Comparison of ENCODE assay signal across 9 mouse cellular contexts in the genomic region with DNA sequence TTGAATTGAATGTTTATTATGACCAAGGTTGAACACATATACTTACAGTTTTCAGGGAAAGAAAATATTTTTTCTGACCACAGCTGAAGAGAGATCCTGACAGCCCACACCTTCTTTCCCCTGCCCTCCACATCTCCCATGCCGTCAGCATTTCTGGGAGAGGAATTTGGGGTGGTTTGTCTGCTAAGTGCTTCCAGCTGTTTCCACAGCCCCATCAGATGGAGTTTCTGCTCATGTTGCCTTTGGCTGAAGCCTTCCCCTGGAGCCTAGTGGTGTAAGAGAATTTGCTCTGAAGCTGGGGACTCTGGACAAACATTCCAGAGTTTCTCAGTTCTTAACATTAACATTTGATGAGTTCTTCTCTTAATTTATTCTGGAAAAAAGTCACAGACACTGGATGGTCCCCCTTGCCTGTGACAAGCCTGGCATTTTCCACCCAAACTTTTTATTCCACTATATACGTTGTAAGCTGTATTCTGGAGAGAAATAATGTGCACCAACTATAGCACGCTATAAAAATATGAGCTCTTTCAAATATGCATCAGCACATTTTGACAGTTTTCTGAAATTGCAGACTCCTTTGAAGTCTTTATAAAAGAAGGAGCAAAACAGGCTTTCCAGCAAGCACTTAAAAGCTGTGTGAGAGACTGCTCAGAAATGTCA.
A peak's percentile ranks its signal among the peaks of the same experiment; 100 is the strongest.
DNase-seq lines count a peak whose midpoint lies in the region.
"Had no signal": no experiment of that assay in that cellular context is flagged by ENCODE, and none has a peak within 500 bp of the region (broad histone marks: within the 10 kb centered on the region; RNA-seq: fewer than 3 reads in every experiment).

No protein-coding gene starts in this region.

- intact Hi-C loops in left cerebral cortex, postnatal 14 days (cut with DNase I), result no loop called here
- intact Hi-C loops in gastrocnemius, postnatal 14 days (cut with DNase I; ENCODE audit: low total_unique reads), result no loop called here

- no peaks in the 10 kb centered on the region for H3K9me3 ChIP-seq in embryonic facial prominence, embryonic 10.5 days

- DNase-seq in left cerebral cortex, postnatal 14 days (ENCODE audit: low spot score in 2 of 2), result peak; percentile 4
- DNase-seq in left cerebral cortex, adult 8-10 months (ENCODE audit: low spot score in 2 of 2), result no peak
- DNase-seq in embryonic facial prominence, embryonic 10.5 days (ENCODE audit: low spot score), result peak; percentile 81
- DNase-seq in gastrocnemius, postnatal 14 days, result peak; percentile 48
- DNase-seq in lung, postnatal 10 days, result peak; percentile 45
- DNase-seq in spleen, adult 18-20 months, result no peak
- no peak for DNase-seq in adrenal gland, postnatal 10 days
- DNase-seq in B cell, adult 2 months, result no peak
- DNase-seq: layer of hippocampus, adult 9-11 months had no signal

- no peaks in the 10 kb centered on the region for H3K36me3 ChIP-seq in embryonic facial prominence, embryonic 10.5 days (replicated peaks)

- H3K27me3 ChIP-seq in embryonic facial prominence, embryonic 10.5 days (replicated peaks; ENCODE audit: low read depth, poor library complexity, severe bottlenecking), result no peaks in the 10 kb centered on the region

- H3K4me3 ChIP-seq in embryonic facial prominence, embryonic 10.5 days, result no peak overlapping the region

- peaks cover 12% of the 10 kb centered on the region for H3K4me1 ChIP-seq in embryonic facial prominence, embryonic 10.5 days

- 50% methylated on average over 3 of the region's 3 CpGs for WGBS in embryonic facial prominence, embryonic 10.5 days

- H3K27ac ChIP-seq in embryonic facial prominence, embryonic 10.5 days (replicated peaks), result peak overlapping the region; percentile 35; the same call in 1 of the 2 replicates

Comparison
In these comparisons a context has a peak if more than half of its experiments do, and no peak if none do; other contexts are left out.
1. DNase-seq: peak in left cerebral cortex, postnatal 14 days (2 of 2), embryonic facial prominence, embryonic 10.5 days (single experiment), gastrocnemius, postnatal 14 days (single experiment) and lung, postnatal 10 days (single experiment); none in left cerebral cortex, adult 8-10 months (0 of 2), spleen, adult 18-20 months (0 of 2), adrenal gland, postnatal 10 days (single experiment) and B cell, adult 2 months (0 of 2).